Mouse (Mus musculus) adrenal gland, postnatal 10 days (tissue): Measurements from ENCODE around the gene Mov10l1. TPM values are rescaled to one million over a fixed set of nuclear protein-coding genes. Genes with fewer than 3 reads are reported as not detected.

ENCODE experiments used
- DNase-seq: peaks from one replicate; pipeline ENCODE4 v3.0.0; 2021; ENCODE audit warnings: mixed read lengths
- total RNA-seq, 2 experiments: library from RNA; stranded (reverse); gene quantifications; 2 replicates each; pipeline ENCODE4 v1.2.3; 2021

Mov10l1 gene
- total RNA-seq, 2 experiments from 2014 or later = not detected

DNA sequence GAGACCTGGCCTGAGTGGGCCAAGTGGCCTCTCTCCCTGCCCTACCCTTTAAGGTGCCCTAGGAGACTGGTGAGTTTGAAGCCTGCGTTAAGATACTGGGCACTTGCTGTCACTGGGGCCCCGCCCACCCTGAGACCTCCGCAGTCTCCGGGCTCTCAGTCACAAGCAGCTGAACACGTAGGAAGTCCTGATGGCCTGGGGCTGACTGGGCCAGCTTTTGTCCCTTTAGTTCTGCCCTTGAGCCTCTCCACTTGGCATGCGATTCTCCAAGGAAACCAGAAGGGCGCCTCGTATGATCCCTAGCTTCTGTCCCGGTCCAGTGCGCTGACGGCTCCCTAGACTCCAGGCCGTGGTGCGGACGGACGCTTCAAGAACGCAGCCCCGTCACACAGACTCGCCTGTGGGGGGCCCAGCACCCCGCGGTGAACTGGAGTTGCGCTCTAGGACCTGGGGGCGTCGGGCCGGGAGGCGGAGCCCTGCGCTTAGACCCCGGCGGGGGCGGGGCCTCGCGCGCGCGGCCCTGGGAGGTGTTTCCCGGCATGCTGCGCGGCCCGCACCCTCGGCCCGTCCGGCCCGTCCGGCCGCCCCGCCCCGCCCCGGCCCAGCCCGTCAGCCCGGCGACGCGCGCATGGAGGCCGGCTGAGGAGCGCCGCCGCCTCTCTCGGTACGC, 92.9 kb downstream of the Mov10l1 start:
- DNase-seq = peak; percentile 96

GRCm38 (mm10) chr15:89076156-89076731, 93.5 kb downstream of the Mov10l1 start:
- DNase-seq = peak; percentile 76

- peak; percentile 67 for DNase-seq
Observed at GRCm38 (mm10) chr15:89078208-89078836, 95.6 kb downstream of the Mov10l1 start.

- no peak for DNase-seq
Observed at GRCm38 (mm10) chr15:89083906-89084305, 101.2 kb downstream of the Mov10l1 start.

- no peak for DNase-seq
Observed at GRCm38 (mm10) chr15:89084826-89085225, 102.1 kb downstream of the Mov10l1 start.

DNA sequence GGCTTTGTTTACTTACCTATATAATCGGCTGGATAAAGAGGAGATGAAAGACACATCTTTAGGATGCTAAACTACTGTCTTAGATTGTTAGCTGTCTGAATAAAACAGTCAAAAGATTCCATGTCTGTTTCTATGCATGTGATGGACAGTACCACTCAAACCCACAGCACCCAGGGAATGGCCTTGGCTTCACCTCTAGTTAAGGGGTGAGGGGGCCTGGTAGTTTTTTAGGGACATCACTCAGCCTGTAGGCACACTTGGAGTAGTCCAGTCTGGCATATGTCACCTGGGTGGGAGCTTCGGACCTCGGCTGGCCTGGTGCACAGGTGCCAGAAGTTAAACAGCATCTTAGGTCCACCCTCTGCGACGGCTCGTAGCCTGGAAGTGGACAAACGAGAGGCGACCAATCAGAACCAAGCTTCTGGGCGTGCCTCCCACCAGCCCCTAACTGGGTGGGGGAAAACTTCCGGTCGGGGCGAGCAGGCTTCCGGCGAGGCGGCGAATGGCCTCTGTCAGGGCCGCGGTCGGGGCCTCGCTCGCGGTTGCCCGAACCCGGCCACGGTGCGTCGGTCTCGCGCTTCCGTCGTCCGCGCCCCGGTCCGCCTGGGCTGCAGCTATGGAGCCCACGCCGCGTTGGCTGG, 106.0 kb downstream of the Mov10l1 start, which contains the start of gene Selenoo:
Gene Selenoo (plus strand): TSS at position 478 of the 641 bp plus-strand sequence.
- peak; percentile 95 for DNase-seq

DNA sequence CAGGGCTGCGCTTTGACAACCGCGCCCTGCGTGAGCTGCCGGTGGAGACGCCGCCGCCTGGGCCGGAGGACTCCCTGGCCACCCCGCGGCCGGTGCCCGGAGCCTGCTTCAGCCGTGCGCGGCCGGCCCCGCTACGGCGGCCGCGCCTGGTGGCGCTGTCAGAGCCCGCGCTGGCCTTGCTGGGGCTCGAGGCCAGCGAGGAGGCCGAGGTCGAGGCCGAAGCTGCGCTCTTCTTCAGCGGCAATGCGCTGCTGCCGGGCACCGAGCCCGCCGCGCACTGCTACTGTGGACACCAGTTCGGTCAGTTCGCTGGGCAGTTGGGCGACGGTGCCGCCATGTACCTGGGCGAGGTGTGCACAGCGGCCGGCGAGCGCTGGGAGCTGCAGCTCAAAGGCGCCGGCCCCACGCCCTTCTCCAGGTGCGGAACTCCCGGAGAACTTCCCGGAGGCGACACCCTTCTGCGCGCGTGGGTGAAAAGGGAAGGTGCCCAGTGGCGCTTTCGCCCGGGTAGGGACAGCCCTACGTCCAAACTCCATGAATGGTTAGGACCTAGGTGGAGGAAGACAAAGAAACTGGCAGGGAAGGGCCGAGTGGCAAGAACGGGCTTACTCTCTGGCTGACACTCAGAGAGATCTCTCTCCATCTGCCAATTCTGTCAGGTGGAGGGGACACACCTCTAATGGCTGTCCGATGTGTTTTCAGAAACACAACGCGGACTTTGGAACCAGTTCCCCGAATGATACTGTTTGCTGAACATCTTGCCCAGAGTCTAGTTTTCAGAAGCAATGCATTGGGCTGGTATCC, 106.7 kb downstream of the Mov10l1 start:
- DNase-seq = peak; percentile 67

GRCm38 (mm10) chr15:89090662-89091061, 108.0 kb downstream of the Mov10l1 start:
- no peak for DNase-seq

DNA sequence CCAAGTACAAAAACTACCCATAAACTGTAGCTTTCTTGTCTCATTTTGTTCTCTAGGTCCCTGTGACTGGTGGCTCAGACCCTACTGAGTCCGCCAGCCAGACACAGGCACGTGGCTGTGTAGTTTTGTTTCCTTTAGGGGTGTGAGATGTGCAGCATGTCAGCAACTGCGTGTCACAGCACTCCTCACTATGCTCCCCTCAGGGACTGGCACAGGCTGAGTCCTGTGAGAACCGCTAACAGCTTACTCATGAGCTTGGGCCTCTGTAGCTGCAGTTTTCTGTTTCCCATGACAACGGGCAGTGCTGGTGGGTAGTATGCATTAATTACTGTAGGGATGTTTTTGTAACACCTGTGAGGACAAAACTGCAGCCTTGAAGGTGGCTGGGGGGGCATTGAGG, 109.5 kb downstream of the Mov10l1 start:
- DNase-seq = no peak

GRCm38 (mm10) chr15:89097450-89097849, 114.7 kb downstream of the Mov10l1 start:
- no peak for DNase-seq

GRCm38 (mm10) chr15:89098616-89099015, 115.9 kb downstream of the Mov10l1 start:
- DNase-seq = no peak

- no peak for DNase-seq
Observed at GRCm38 (mm10) chr15:89100823-89101222, 118.1 kb downstream of the Mov10l1 start.

GRCm38 (mm10) chr15:89102646-89103045, 119.9 kb downstream of the Mov10l1 start:
- no peak for DNase-seq

DNA sequence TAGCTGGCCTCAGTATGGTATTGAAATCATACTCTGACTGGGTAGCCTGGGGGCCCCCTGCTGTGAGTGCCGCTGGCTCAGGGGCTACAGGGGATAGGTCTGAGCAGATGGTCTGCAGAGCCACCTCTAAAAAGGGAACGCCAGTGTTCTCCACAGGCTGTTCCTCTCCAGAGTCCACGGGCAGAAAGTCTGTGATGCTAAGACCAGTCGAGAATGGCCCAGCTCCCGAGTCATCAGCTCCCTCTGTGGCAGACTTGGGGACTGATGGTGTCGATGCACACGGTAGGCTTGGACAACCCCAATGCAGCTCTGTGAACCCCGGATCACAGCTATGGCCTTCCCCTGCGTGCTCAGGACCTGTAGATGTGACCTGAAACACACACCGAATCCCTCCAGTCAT, 121.2 kb downstream of the Mov10l1 start:
- DNase-seq = no peak

- no peak for DNase-seq
Observed at GRCm38 (mm10) chr15:89104425-89104824, 121.7 kb downstream of the Mov10l1 start.

Other genes starting within 250 kb of the Mov10l1 start
- 10 to 100 TPM; 46.4 to 46.9 TPM for gene Brd1, start 248.7 kb upstream of the Mov10l1 start, total RNA-seq
- 10 to 100 TPM; 10.8 to 11.1 TPM for gene Zbed4, start 231.2 kb upstream of the Mov10l1 start, total RNA-seq
- 10 to 100 TPM; 10.4 to 10.7 TPM for gene Alg12, start 163.6 kb upstream of the Mov10l1 start, total RNA-seq
- 10 to 100 TPM; 26.6 to 34.4 TPM for gene Creld2, start 163.3 kb upstream of the Mov10l1 start, total RNA-seq
- gene Pim3, start 120.7 kb upstream of the Mov10l1 start, total RNA-seq = 10 to 100 TPM; 41.2 to 76.8 TPM
- gene Ttll8, start 28.5 kb upstream of the Mov10l1 start, total RNA-seq = not detected
- under 1 TPM in 1 of 2 experiments, not detected in 1; 0.09 TPM for gene Mlc1, start 3.9 kb upstream of the Mov10l1 start, total RNA-seq
- gene Panx2, start 76.8 kb downstream of the Mov10l1 start, total RNA-seq = 1 to 10 TPM; 1.5 to 1.9 TPM
- gene Trabd, start 92.2 kb downstream of the Mov10l1 start, total RNA-seq = 10 to 100 TPM; 42.9 to 48.5 TPM
- 10 to 100 TPM; 29.8 to 29.9 TPM for gene Selenoo, start 106.2 kb downstream of the Mov10l1 start, total RNA-seq
- 10 to 100 TPM; 13.5 to 18.6 TPM for gene Tubgcp6, start 140.2 kb downstream of the Mov10l1 start, total RNA-seq
- 10 to 100 TPM; 10.5 to 17.8 TPM for gene Hdac10, start 145.8 kb downstream of the Mov10l1 start, total RNA-seq
- 10 to 100 TPM; 10.1 to 19.3 TPM for gene Mapk12, start 157.8 kb downstream of the Mov10l1 start, total RNA-seq
- 1 to 10 TPM; 5.1 to 7.3 TPM for gene Mapk11, start 166.7 kb downstream of the Mov10l1 start, total RNA-seq
- gene Plxnb2, start 197.9 kb downstream of the Mov10l1 start, total RNA-seq = 100 to 1,000 TPM in 1 of 2 experiments, 10 to 100 TPM in 1; 96.8 to 105 TPM
- gene Dennd6b, start 213.6 kb downstream of the Mov10l1 start, total RNA-seq = 1 to 10 TPM; 4.7 to 7.4 TPM
- gene Ppp6r2, start 228.6 kb downstream of the Mov10l1 start, total RNA-seq = 10 to 100 TPM; 41.8 to 52.0 TPM